Mouse (Mus musculus) heart, postnatal 0 days (tissue): ENCODE measurements around the gene Abhd13. TPM values are rescaled to one million over a fixed set of nuclear protein-coding genes. Genes with fewer than 3 reads are reported as not detected.
A peak's percentile ranks its signal among the peaks of the same experiment; 100 is the strongest.

Source experiments
- ATAC-seq: fragments of 200-750 bp; cut with Nextera tagmentation; 2 replicates; pipeline ENCODE4 v1.8.0; 2017; ENCODE audit warnings: low read depth, moderate number of reproducible peaks, moderate library complexity; ENCODE audit not compliant: insufficient read depth
- DNase-seq: peaks from one replicate; pipeline ENCODE4 v3.0.0-alpha.2; 2016; ENCODE audit warnings: low spot score
- H3K27ac ChIP-seq: fragments of 300-500 bp; sonication (generic); 2 replicates; pipeline ENCODE4 v1.5.1; 2014; ENCODE audit warnings: low read depth, mild to moderate bottlenecking
- H3K27me3 ChIP-seq: fragments of 300-500 bp; sonication (generic); 2 replicates; pipeline ENCODE4 v1.6.1; 2014; ENCODE audit warnings: low read length, mixed read lengths; ENCODE audit not compliant: control insufficient read depth, insufficient read depth
- H3K36me3 ChIP-seq: fragments of 300-500 bp; sonication (generic); replicated peaks from 2 replicates; pipeline ENCODE4 v1.6.1; 2014; ENCODE audit warnings: low read length, mixed read lengths; ENCODE audit not compliant: control insufficient read depth, insufficient read depth
- H3K4me1 ChIP-seq: fragments of 300-500 bp; sonication (generic); 2 replicates; pipeline ENCODE4 v1.6.1; 2014; ENCODE audit warnings: antibody characterized with exemption; ENCODE audit not compliant: control insufficient read depth, insufficient read depth
- H3K4me2 ChIP-seq: fragments of 300-500 bp; sonication (generic); 2 replicates; pipeline ENCODE4 v1.6.1; 2014; ENCODE audit warnings: low read depth, mild to moderate bottlenecking, low read length, moderate library complexity
- H3K4me3 ChIP-seq: fragments of 300-500 bp; sonication (generic); 2 replicates; pipeline ENCODE4 v1.5.1; 2014; ENCODE audit warnings: low read depth, low read length
- H3K9ac ChIP-seq: fragments of 300-500 bp; sonication (generic); replicated peaks from 2 replicates; pipeline ENCODE4 v1.6.1; 2014; ENCODE audit warnings: low read depth, low read length, mixed read lengths
- H3K9me3 ChIP-seq: fragments of 300-500 bp; sonication (generic); replicated peaks from 2 replicates; pipeline ENCODE4 v1.6.1; 2016; ENCODE audit warnings: low read length; ENCODE audit not compliant: control insufficient read depth
- CTCF ChIP-seq: IDR thresholded peaks from 2 replicates; pipeline ENCODE4 v1.5.1; 2016; ENCODE audit warnings: antibody characterized with exemption, control low read depth, low read depth
- EP300 ChIP-seq: IDR thresholded peaks from 2 replicates; pipeline ENCODE4 v1.6.1; 2016; ENCODE audit warnings: antibody characterized with exemption, low read depth
- WGBS: fragments of 180-500 bp; shearing (Covaris S2); extraction: QIAGEN DNeasy Blood & Tissue Kit; methylation state at CpG from one replicate; pipeline ENCODE4 v1.1.7; 2014; 5-methylcytosine and 5-hydroxymethylcytosine counted together
- polyA plus RNA-seq: library from polyadenylated mRNA; unstranded; fragments of >200 nt; fragmentation: Nextera tagmentation; extraction: Ambion mirVana; gene quantifications from 2 replicates; pipeline ENCODE4 v1.2.1, GENCODE M21; 2015
- total RNA-seq: library from RNA; depleted of rRNA; stranded (reverse); fragments of >200 nt; gene quantifications from 2 replicates; pipeline ENCODE4 v1.2.3, GENCODE M21; 2014; ENCODE audit warnings: low replicate concordance; rRNA removed

Gene Abhd13
- total and polyA plus RNA-seq, 2 experiments from 2014 or later, result 11.5 to 19.9 TPM

DNA sequence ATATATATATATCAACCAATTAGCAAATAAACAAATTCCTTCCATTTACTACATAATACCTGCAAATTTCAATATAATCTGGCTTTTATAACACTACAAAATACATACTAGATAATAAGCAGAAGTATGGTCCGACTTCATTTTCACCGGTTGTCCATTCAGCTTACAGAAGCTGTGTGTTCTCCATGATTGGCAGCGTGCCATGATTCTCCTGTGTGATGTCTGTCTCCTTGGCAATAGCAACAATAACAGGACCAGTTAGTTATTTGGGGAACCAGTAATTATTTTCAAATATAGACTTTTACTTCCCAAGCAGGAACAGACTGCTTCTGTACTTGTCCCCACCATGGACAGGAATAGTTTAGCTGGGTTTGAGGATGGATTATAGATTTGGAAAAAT, 39.7 kb downstream of the Abhd13 start:
- Histone ChIP-seq H3K9ac (no peak overlapping the region), H3K36me3 (no peaks in the 10 kb centered on the region), H3K9me3 (no peaks in the 10 kb centered on the region), H3K4me3 (no peak overlapping the region), H3K4me1 (no peaks in the 10 kb centered on the region), H3K4me2 (no peak overlapping the region), H3K27ac (no peak overlapping the region), H3K27me3 (no peaks in the 10 kb centered on the region)
- peak; percentile 18 for DNase-seq
- WGBS, result 34% methylated on average over 3 of the region's 3 CpGs
- TF ChIP-seq CTCF (no peak), EP300 (no peak)
- no peak for ATAC-seq

DNA sequence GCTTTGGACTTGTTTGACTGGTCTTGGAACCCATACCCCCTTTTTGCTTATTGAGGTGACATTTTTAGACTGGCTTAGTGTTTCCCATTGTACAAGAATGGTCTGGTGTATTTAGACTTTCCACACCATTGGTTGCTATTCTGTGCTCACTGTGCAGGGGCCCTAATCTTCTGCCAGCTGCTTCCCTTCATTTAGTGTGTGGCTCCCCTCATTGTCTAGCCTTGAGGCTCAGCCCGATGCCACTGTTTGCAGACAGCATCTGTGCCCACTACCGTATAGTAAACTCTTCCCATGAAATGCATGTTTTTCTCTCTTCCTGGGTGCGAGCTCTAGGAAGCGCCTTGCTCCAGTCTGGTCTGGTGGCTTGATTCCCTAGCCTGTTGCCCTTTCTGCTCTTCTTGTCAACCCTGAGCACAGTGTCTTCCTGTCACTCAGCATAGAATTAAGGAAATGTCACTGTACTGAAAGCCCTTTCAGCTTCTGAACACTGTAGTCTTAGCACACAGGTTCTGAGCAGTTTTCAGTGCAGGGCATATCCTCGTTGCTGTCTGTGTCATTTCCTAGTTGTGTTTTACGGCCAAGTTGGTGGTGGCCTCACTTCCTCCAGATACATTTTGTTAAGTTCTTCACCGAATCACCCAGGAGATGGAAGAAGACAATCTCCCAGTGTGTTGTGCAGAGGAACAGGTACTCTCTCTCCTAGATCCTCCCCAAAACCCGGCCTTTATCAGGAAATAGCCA, 53.0 kb downstream of the Abhd13 start:
- ATAC-seq, result no peak
- H3K36me3 ChIP-seq, result no peaks in the 10 kb centered on the region
- no peak overlapping the region for H3K4me3 ChIP-seq
- H3K27ac ChIP-seq, result no peak overlapping the region
- WGBS, result 65% methylated on average over 8 of the region's 8 CpGs
- no peaks in the 10 kb centered on the region for H3K4me1 ChIP-seq
- H3K27me3 ChIP-seq, result no peaks in the 10 kb centered on the region
- no peaks in the 10 kb centered on the region for H3K9me3 ChIP-seq
- no peak overlapping the region for H3K9ac ChIP-seq
- no peak overlapping the region for H3K4me2 ChIP-seq
- TF ChIP-seq EP300 (no peak), CTCF (no peak)
- DNase-seq, result no peak

DNA sequence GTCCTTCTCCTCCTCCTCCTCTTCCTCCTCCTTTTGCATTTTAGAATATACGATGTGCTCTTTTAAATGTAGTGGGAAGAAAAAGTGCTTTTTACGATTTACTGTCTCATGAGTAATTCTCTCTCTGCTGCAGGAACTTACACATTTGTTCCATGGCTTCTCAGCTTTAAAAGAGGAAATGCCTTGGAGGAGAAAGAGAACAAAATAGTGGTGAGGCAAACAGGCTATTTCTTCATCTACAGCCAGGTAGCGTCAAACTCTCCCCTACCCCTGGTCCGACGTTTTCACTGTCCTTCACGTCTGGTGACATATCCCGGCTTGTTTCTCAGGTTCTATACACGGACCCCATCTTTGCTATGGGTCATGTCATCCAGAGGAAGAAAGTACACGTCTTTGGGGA, 53.7 kb downstream of the Abhd13 start:
- H3K27me3 ChIP-seq, result no peaks in the 10 kb centered on the region
- ATAC-seq (no peak), DNase-seq (no peak)
- no peak overlapping the region for H3K4me2 ChIP-seq
- H3K27ac ChIP-seq, result no peak overlapping the region
- no peak for TF ChIP-seq EP300
- TF ChIP-seq CTCF, result no peak
- no peaks in the 10 kb centered on the region for H3K36me3 ChIP-seq
- H3K9ac ChIP-seq, result no peak overlapping the region
- H3K4me1 ChIP-seq, result no peaks in the 10 kb centered on the region
- WGBS, result 70% methylated on average over 9 of the region's 9 CpGs
- no peak overlapping the region for H3K4me3 ChIP-seq
- no peaks in the 10 kb centered on the region for H3K9me3 ChIP-seq

DNA sequence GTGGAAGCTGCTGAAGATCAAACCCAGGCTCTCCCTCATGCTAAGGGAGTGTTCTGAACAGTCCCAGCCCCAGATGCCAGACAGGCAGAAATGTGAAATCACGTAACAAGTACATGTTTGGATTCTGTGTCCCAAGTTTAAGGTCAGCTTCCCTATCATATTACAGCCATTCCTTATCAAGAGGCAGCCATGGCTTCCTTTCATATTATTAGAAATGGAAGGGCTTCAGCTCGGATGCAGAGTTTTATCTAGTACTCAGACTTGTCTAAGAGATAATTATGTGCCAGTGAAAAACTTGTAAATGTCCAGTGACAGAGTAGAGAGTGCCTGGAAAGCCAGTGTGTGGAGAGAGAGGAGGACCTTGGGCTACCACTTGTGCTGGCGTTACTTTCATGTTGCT, 63.4 kb downstream of the Abhd13 start:
- no peaks in the 10 kb centered on the region for H3K36me3 ChIP-seq
- no peak overlapping the region for H3K4me3 ChIP-seq
- WGBS, result 20% methylated on average over 3 of the region's 3 CpGs
- H3K27me3 ChIP-seq, result no peaks in the 10 kb centered on the region
- no peaks in the 10 kb centered on the region for H3K9me3 ChIP-seq
- 0 out of 2 replicates have a peak, but pooled peaks cover 3% of the 10 kb centered on the region for H3K4me1 ChIP-seq
- H3K27ac ChIP-seq, result no peak overlapping the region
- no peak overlapping the region for H3K9ac ChIP-seq
- no peak overlapping the region for H3K4me2 ChIP-seq
- ATAC-seq, result peak; percentile 74
- TF ChIP-seq EP300 (no peak), CTCF (no peak)
- peak; percentile 36 for DNase-seq

Other genes with a start within 250 kb of the Abhd13 start
- 0.46 and 1.4 TPM in 2 replicates for gene Fam155a, start 206.5 kb upstream of the Abhd13 start, total RNA-seq
- 0.04 and 0.07 TPM in 2 replicates for gene Fam155a, start 206.5 kb upstream of the Abhd13 start, polyA plus RNA-seq
- not detected in 2 replicates for gene Gm10217, start 113.5 kb upstream of the Abhd13 start, total RNA-seq
- not detected in 2 replicates for gene Gm10217, start 113.5 kb upstream of the Abhd13 start, polyA plus RNA-seq
- 0.11 and 1.9 TPM in 2 replicates for gene Lig4, start within 50 bp of the Abhd13 start, total RNA-seq
- 3.4 and 3.8 TPM in 2 replicates for gene Lig4, start within 50 bp of the Abhd13 start, polyA plus RNA-seq
- gene Tnfsf13b, start 28.8 kb downstream of the Abhd13 start, total RNA-seq, result 6.2 TPM in 1 of 2 replicates, not detected in the other
- gene Tnfsf13b, start 28.8 kb downstream of the Abhd13 start, polyA plus RNA-seq, result 0.36 and 0.47 TPM in 2 replicates
- 0.08 TPM in 1 of 2 replicates, not detected in the other for gene Myo16, start 176.2 kb downstream of the Abhd13 start, total RNA-seq
- gene Myo16, start 176.2 kb downstream of the Abhd13 start, polyA plus RNA-seq, result not detected in 2 replicates